Mouse (Mus musculus): Measurements from ENCODE around the gene Fam227a. TPM values are rescaled to one million over a fixed set of nuclear protein-coding genes. Genes with fewer than 3 reads are reported as not detected.
A peak's percentile ranks its signal among the peaks of the same experiment; 100 is the strongest.
"Not testable (repeated sequence)": the region's sequence is repeated elsewhere in the genome, so short reads cannot be mapped to it uniquely, and the experiment has no call there.

Gene Fam227a
- polyA plus RNA-seq, 1 experiment from 2014 or later = 0.87 TPM

- WGBS (ENCODE audit: insufficient replicate concordance) = 6% methylated on average over 15 of the region's 15 CpGs
- no peaks in the 10 kb centered on the region for H3K9me3 ChIP-seq (replicated peaks; ENCODE audit: control insufficient read depth, low read length)
Measured at GRCm38 (mm10) chr15:79686046-79686869, 27.5 kb upstream of the Fam227a start.

GRCm38 (mm10) chr15:79685141-79685641, 26.4 kb upstream of the Fam227a start:
- Histone ChIP-seq H3K4me2 (peak overlapping the region; percentile 92), H3K27me3 (ENCODE audit: control insufficient read depth, insufficient read depth, low read length) (no peaks in the 10 kb centered on the region), H3K9me3 (replicated peaks; ENCODE audit: control insufficient read depth, low read length) (no peaks in the 10 kb centered on the region), H3K4me3 (ENCODE audit: low read depth, low read length) (peak overlapping the region; percentile 69), H3K36me3 (ENCODE audit: control insufficient read depth, insufficient read depth, low read length) (no peaks in the 10 kb centered on the region), H3K27ac (ENCODE audit: low read depth, low read length) (no peak overlapping the region), H3K4me1 (ENCODE audit: control insufficient read depth, insufficient read depth, low read length) (peaks cover 62% of the 10 kb centered on the region), H3K9ac (ENCODE audit: low read depth, low read length) (peak overlapping the region; percentile 87)
- WGBS (ENCODE audit: insufficient replicate concordance) = 30% methylated on average over 6 of the region's 6 CpGs
- ATAC-seq (replicated peaks; ENCODE audit: insufficient number of reproducible peaks, low FRiP score, low TSS enrichment) = no peak

More at GRCm38 (mm10) chr15:79686046-79686869, 27.5 kb upstream of the Fam227a start:
- Histone ChIP-seq H3K4me1 (ENCODE audit: control insufficient read depth, insufficient read depth, low read length) (peaks cover 58% of the 10 kb centered on the region), H3K27me3 (ENCODE audit: control insufficient read depth, insufficient read depth, low read length) (no peaks in the 10 kb centered on the region), H3K36me3 (ENCODE audit: control insufficient read depth, insufficient read depth, low read length) (no peaks in the 10 kb centered on the region), H3K4me3 (ENCODE audit: low read depth, low read length) (peak overlapping the region; percentile 69), H3K9ac (ENCODE audit: low read depth, low read length) (peak overlapping the region; percentile 87), H3K4me2 (peak overlapping the region; percentile 92), H3K27ac (ENCODE audit: low read depth, low read length) (peak overlapping the region; percentile 47)
- no peak for ATAC-seq (replicated peaks; ENCODE audit: insufficient number of reproducible peaks, low FRiP score, low TSS enrichment)

DNA sequence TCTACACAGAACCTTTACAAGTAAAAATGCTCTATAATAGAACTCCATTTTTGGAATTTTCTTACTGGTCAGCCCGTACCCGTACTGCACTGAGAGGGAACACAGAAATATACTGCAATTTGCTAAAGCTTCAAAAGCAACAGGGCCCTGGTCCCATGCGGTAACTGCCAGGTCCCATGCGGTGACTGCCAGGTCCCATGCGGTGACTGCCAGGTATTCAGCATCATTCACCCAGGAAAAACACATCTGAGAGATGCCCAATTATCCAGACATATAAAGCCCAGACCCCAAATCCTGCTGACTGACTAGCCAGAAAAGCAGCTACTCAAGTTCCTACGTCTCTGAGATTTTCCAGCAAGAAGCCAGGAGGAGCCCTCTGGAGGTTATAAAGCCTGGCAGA, 25.9 kb upstream of the Fam227a start:
- Histone ChIP-seq H3K27ac (ENCODE audit: low read depth, low read length) (no peak overlapping the region), H3K4me2 (peak overlapping the region; percentile 92), H3K9me3 (replicated peaks; ENCODE audit: control insufficient read depth, low read length) (no peaks in the 10 kb centered on the region), H3K27me3 (ENCODE audit: control insufficient read depth, insufficient read depth, low read length) (no peaks in the 10 kb centered on the region), H3K4me1 (ENCODE audit: control insufficient read depth, insufficient read depth, low read length) (peaks cover 57% of the 10 kb centered on the region), H3K9ac (ENCODE audit: low read depth, low read length) (peak overlapping the region; percentile 31; the same call in 1 of the 2 replicates), H3K36me3 (ENCODE audit: control insufficient read depth, insufficient read depth, low read length) (no peaks in the 10 kb centered on the region), H3K4me3 (ENCODE audit: low read depth, low read length) (peak overlapping the region; percentile 69)
- no peak for ATAC-seq (replicated peaks; ENCODE audit: insufficient number of reproducible peaks, low FRiP score, low TSS enrichment)
- WGBS (ENCODE audit: insufficient replicate concordance) = 83% methylated on average over 6 of the region's 6 CpGs

GRCm38 (mm10) chr15:79683707-79684465, 25.1 kb upstream of the Fam227a start:
- H3K4me3 ChIP-seq (ENCODE audit: low read depth, low read length) = peak overlapping the region; percentile 69
- no peak for ATAC-seq (replicated peaks; ENCODE audit: insufficient number of reproducible peaks, low FRiP score, low TSS enrichment)
- 49% methylated on average over 19 of the region's 19 CpGs for WGBS (ENCODE audit: insufficient replicate concordance)

GRCm38 (mm10) chr15:79683146-79683545, 24.4 kb upstream of the Fam227a start:
- Histone ChIP-seq H3K4me2 (peak overlapping the region; percentile 92), H3K36me3 (ENCODE audit: control insufficient read depth, insufficient read depth, low read length) (no peaks in the 10 kb centered on the region), H3K27ac (ENCODE audit: low read depth, low read length) (peak overlapping the region; percentile 35; the same call in 1 of the 2 replicates), H3K4me1 (ENCODE audit: control insufficient read depth, insufficient read depth, low read length) (peaks cover 56% of the 10 kb centered on the region), H3K9ac (ENCODE audit: low read depth, low read length) (no peak overlapping the region), H3K27me3 (ENCODE audit: control insufficient read depth, insufficient read depth, low read length) (no peaks in the 10 kb centered on the region), H3K9me3 (replicated peaks; ENCODE audit: control insufficient read depth, low read length) (no peaks in the 10 kb centered on the region), H3K4me3 (ENCODE audit: low read depth, low read length) (no peak overlapping the region)
- 77% methylated on average over 6 of the region's 6 CpGs for WGBS (ENCODE audit: insufficient replicate concordance)
- no peak for ATAC-seq (replicated peaks; ENCODE audit: insufficient number of reproducible peaks, low FRiP score, low TSS enrichment)

More at GRCm38 (mm10) chr15:79683707-79684465, 25.1 kb upstream of the Fam227a start:
- no peaks in the 10 kb centered on the region for H3K27me3 ChIP-seq (ENCODE audit: control insufficient read depth, insufficient read depth, low read length)
- H3K4me1 ChIP-seq (ENCODE audit: control insufficient read depth, insufficient read depth, low read length) = peaks cover 56% of the 10 kb centered on the region
- H3K4me2 ChIP-seq = peak overlapping the region; percentile 92
- H3K27ac ChIP-seq (ENCODE audit: low read depth, low read length) = 0 out of 2 replicates have a peak overlapping the region, but pooled peaks have one; percentile 24
- H3K36me3 ChIP-seq (ENCODE audit: control insufficient read depth, insufficient read depth, low read length) = no peaks in the 10 kb centered on the region
- no peaks in the 10 kb centered on the region for H3K9me3 ChIP-seq (replicated peaks; ENCODE audit: control insufficient read depth, low read length)
- H3K9ac ChIP-seq (ENCODE audit: low read depth, low read length) = peak overlapping the region; percentile 31; the same call in 1 of the 2 replicates

DNA sequence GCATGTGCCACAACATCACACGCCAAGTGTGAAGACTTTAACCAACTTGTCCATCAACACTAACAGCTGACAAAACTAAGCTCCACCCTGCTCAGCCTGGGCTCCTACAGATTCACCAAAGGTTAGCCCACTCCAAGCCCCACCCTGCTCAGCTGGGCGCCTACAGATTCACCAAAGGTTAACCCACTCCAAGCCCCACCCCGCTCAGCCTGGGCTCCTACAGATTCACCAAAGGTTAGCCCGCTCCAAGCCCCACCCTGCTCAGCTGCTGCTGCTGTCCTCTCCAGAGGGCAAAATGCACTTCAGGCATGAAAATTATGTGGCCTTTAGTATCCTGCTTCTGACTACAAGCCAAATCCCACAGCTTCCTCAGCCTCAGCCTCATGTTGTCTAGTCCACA, 23.2 kb upstream of the Fam227a start:
- Histone ChIP-seq H3K4me1 (ENCODE audit: control insufficient read depth, insufficient read depth, low read length) (peaks cover 56% of the 10 kb centered on the region), H3K9ac (ENCODE audit: low read depth, low read length) (no peak overlapping the region), H3K4me2 (peak overlapping the region; percentile 92; the same call in 1 of the 2 replicates), H3K36me3 (ENCODE audit: control insufficient read depth, insufficient read depth, low read length) (no peaks in the 10 kb centered on the region), H3K9me3 (replicated peaks; ENCODE audit: control insufficient read depth, low read length) (no peaks in the 10 kb centered on the region), H3K4me3 (ENCODE audit: low read depth, low read length) (no peak overlapping the region), H3K27ac (ENCODE audit: low read depth, low read length) (no peak overlapping the region), H3K27me3 (ENCODE audit: control insufficient read depth, insufficient read depth, low read length) (no peaks in the 10 kb centered on the region)
- 71% methylated on average over 4 of the region's 4 CpGs for WGBS (ENCODE audit: insufficient replicate concordance)
- no peak for ATAC-seq (replicated peaks; ENCODE audit: insufficient number of reproducible peaks, low FRiP score, low TSS enrichment)

GRCm38 (mm10) chr15:79677936-79678335, 19.2 kb upstream of the Fam227a start:
- Histone ChIP-seq H3K27me3 (ENCODE audit: control insufficient read depth, insufficient read depth, low read length) (no peaks in the 10 kb centered on the region), H3K4me2 (no peak overlapping the region), H3K9me3 (replicated peaks; ENCODE audit: control insufficient read depth, low read length) (no peaks in the 10 kb centered on the region), H3K9ac (ENCODE audit: low read depth, low read length) (no peak overlapping the region), H3K4me3 (ENCODE audit: low read depth, low read length) (no peak overlapping the region), H3K36me3 (ENCODE audit: control insufficient read depth, insufficient read depth, low read length) (peaks cover 18% of the 10 kb centered on the region), H3K27ac (ENCODE audit: low read depth, low read length) (no peak overlapping the region), H3K4me1 (ENCODE audit: control insufficient read depth, insufficient read depth, low read length) (peaks cover 20% of the 10 kb centered on the region)
- WGBS (ENCODE audit: insufficient replicate concordance) = 86% methylated on average over 2 of the region's 2 CpGs
- no peak for ATAC-seq (replicated peaks; ENCODE audit: insufficient number of reproducible peaks, low FRiP score, low TSS enrichment)

DNA sequence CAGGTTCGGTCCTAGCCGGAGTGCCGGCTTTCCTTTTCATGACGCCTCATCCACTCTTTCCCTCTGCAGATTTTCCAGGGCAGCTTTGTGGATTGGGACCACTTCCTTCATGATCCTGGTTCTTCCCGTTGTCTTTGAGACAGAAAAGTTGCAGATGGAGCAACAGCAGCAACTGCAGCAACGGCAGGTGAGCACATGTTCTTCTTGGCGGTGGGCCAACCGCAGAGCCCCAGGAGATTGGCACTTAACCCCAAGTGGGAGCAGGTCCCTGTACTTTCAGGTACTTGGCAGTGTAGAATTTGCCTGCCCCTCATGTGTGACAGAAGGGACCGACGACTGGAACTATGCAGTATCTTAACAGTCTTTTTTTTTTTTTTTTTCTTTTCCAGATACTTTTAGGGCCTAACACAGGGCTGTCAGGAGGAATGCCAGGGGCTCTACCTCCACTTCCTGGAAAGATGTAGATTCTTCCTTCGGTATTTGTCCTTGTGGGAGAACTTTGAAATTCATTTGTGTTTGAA, 13.1 kb upstream of the Fam227a start:
- peak overlapping the region; percentile 96 for H3K4me3 ChIP-seq (ENCODE audit: low read depth, low read length)
- peak overlapping the region; percentile 73 for H3K4me2 ChIP-seq
- peaks cover 18% of the 10 kb centered on the region for H3K36me3 ChIP-seq (ENCODE audit: control insufficient read depth, insufficient read depth, low read length)
- WGBS (ENCODE audit: insufficient replicate concordance) = 81% methylated on average over 11 of the region's 11 CpGs
- H3K27ac ChIP-seq (ENCODE audit: low read depth, low read length); H3K4me1 ChIP-seq (ENCODE audit: control insufficient read depth, insufficient read depth, low read length); H3K9me3 ChIP-seq (replicated peaks; ENCODE audit: control insufficient read depth, low read length); H3K27me3 ChIP-seq (ENCODE audit: control insufficient read depth, insufficient read depth, low read length); H3K9ac ChIP-seq (ENCODE audit: low read depth, low read length); ATAC-seq (replicated peaks; ENCODE audit: insufficient number of reproducible peaks, low FRiP score, low TSS enrichment): not testable (repeated sequence)
